Mouse (Mus musculus) spleen, adult 18-20 months (tissue): Measurements from ENCODE around the gene Olfr510.
"Not testable (repeated sequence)": the region's sequence is repeated elsewhere in the genome, so short reads cannot be mapped to it uniquely, and the experiment has no call there.

ENCODE experiments used
- DNase-seq, 2 experiments: peaks; one replicate each; pipeline ENCODE4 v3.0.0; 2022; ENCODE audit warnings: mixed read lengths in 2 of 2

The Olfr510 gene

GRCm38 (mm10) chr7:108666118-108666517, at the start of gene Olfr510:
Olfr510 (plus strand) TSS chr7:108666418.
- no peak for DNase-seq

DNA sequence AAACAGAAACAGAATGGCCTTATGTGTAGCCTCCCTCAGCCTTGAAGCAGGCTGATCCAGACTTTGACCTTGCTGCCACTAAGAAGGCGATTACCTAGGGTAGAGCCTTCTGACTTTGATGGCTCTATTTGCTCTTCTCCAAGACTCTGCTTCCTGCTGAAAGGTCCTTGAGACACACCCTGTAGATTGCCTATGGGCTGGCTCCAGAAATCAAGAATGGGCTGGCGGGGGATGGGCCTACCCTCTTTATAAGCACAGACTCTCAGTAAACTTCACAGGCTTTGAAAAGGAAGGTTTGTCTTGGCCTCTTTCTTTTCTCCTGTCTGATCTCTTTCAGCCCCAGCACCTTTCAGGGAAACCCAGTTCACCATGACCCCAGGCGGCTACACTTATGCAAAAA, 49.4 kb upstream of the Olfr510 start:
- DNase-seq = not testable (repeated sequence)

DNA sequence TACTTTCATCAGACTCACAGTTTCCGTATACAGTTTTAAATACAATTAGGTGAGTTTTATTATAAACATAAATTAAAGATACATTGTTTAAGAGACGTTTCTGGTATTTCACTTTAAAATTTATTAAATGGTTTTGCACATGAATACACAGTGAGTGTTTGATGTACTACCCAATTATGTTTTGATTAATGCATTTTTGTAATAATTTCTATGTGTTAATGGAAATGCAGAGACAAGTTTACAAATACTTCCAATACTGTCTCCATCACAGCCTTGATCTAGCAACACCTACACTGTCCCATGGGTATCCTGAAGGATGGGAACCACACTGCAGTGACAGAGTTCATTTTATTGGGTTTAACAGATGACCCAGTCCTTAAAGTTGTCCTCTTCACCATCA, 44.7 kb upstream of the Olfr510 start, which contains the start of gene Olfr507:
TSS of gene Olfr507 (plus strand) at position 301 of the 400 bp plus-strand sequence.
- no peak for DNase-seq

GRCm38 (mm10) chr7:108629694-108630093, 36.5 kb upstream of the Olfr510 start, which contains the start of gene Olfr508:
Olfr508 (plus strand) TSS chr7:108629994.
- no peak for DNase-seq

DNA sequence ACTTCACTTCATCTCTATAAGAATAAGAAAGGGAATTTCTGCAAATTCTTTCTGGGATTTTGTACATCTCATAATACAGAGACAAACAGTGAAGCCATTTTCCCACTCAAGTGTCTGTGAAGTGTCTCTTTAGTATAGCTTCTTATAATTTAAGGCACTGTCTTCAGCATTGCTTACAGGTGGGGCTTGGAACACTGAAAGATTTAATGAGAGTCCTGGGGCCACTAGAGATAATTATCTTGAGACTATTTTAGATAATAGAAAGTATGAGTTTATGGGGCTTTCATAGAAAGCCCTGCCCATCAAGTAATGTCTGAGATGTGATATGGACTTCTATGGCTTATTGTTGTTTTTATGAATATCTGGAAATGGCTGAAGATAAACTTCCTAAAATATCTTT, 14.4 kb upstream of the Olfr510 start, which contains the start of gene Olfr509:
TSS of gene Olfr509 (minus strand) at position 101 of the 400 bp plus-strand sequence.
- DNase-seq = no peak

- no peak for DNase-seq
Measured at GRCm38 (mm10) chr7:108662419-108662818, 3.8 kb upstream of the Olfr510 start.

- DNase-seq = no peak
Measured at GRCm38 (mm10) chr7:108671058-108671457, 4.8 kb downstream of the Olfr510 start.

DNA sequence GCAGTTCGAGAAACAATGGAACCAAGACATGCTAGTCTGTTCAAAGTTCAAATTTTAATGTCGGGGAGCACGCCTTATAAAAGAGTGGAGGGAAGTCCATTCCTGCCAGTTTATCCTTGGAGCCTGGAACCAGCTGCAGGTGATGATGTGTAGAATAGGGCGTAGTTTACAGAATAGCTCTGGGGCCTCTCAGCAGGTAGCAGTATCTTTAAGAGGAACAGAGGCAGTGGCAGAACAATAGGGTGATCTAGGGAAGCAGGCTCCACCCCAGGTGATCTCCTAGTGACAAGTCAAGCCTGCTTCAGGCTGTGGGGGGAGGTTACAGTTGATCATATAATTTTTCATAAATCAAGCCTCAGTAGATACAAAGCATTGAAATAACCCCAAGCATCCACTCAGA, 12.7 kb downstream of the Olfr510 start:
- no peak for DNase-seq

DNA sequence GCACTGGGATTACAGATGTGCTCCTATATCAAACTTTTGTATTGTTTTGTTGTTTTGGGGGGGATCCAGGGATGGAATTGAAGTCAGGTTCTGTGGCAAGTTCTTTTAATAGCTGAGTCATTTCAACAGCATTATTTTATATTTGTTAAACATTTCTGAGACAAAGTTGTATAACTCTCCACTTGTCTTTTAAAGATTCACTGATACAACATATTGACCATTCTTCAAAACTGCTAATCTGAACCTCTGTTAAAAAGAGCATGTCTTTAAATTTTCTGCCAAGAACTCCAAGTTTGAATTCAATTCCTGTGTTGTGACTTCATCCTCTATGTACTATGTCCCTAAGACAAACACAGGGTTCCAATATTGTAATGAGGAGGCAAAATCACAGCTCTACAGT, 46.8 kb downstream of the Olfr510 start, which contains the start of gene Olfr512:
TSS of gene Olfr512 (plus strand) at position 301 of the 400 bp plus-strand sequence.
- DNase-seq = no peak
